Comparison of ENCODE assay signal across 9 mouse cellular contexts in the genomic region with DNA sequence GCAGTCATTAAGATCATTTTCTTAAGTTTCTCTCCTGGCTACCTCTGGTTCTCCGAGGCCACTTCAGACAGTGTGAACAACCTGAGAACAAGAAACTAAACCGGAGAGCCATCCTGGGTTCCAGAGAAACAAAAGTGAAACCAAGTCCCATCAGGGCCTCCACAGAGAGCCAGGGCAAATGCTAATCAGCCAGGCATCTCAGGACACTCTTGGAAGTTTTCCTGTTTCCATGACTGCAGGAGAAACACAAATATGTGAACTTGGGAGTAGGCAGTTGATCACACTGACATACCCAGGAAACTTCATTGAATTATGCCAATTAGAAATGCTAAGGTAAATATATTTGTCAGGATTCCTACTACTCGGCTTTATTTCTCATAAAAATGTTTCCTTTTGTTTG.
A peak's percentile ranks its signal among the peaks of the same experiment; 100 is the strongest.
DNase-seq lines count a peak whose midpoint lies in the region; ATAC-seq and TF ChIP-seq lines count a peak whose summit lies in the region.
"Had no signal": no experiment of that assay in that cellular context is flagged by ENCODE, and none has a peak within 500 bp of the region (broad histone marks: within the 10 kb centered on the region; RNA-seq: fewer than 3 reads in every experiment).

No protein-coding gene starts in this region.

- no peaks in the 10 kb centered on the region for H3K36me3 ChIP-seq in hindbrain, embryonic 11.5 days (ENCODE audit: control insufficient read depth, insufficient read depth, low read length)
- no peaks in the 10 kb centered on the region for H3K36me3 ChIP-seq in hindbrain, embryonic 13.5 days
- no peaks in the 10 kb centered on the region for H3K36me3 ChIP-seq in CH12.LX (replicated peaks in 1 of 2; ENCODE audit: control insufficient read depth in 1 of 2, insufficient read depth in 1 of 2, low read length in 1 of 2)

- intact Hi-C loops in left cerebral cortex, postnatal 25 days (cut with DNase I): no loop called here

- peak; percentile 30; the same call in 1 of the 2 replicates for ATAC-seq in hindbrain, embryonic 11.5 days (ENCODE audit: low FRiP score)
- ATAC-seq in hindbrain, embryonic 13.5 days (ENCODE audit: low FRiP score): no peak

- TF ChIP-seq CTCF in CH12.LX (conservative IDR thresholded peaks at IDR 0.05 in 1 of 2, IDR thresholded peaks at IDR 0.05 in 1 of 2; ENCODE audit: low read depth in 2 of 2, low read length in 2 of 2): no peak

- H3K4me1 ChIP-seq in hindbrain, embryonic 11.5 days (replicated peaks; ENCODE audit: control insufficient read depth, insufficient read depth, low read length): peaks cover 2% of the 10 kb centered on the region; the same call in 1 of the 2 replicates
- H3K4me1 ChIP-seq in hindbrain, embryonic 13.5 days (replicated peaks): peaks cover 21% of the 10 kb centered on the region
- peaks cover 35 to 69% of the 10 kb centered on the region in 2 experiments for H3K4me1 ChIP-seq in CH12.LX (ENCODE audit: control insufficient read depth in 1 of 2, insufficient read depth in 2 of 2)

- in situ Hi-C loops in CH12.LX (cut with MboI; ENCODE audit: low pct_ligation_motif_present, low pct_unique_long_range_greater_than_20kb, low sequenced_read_pairs): no loop called here

- no peak overlapping the region for H3K27ac ChIP-seq in hindbrain, embryonic 11.5 days (ENCODE audit: low read depth, low read length)
- no peak overlapping the region for H3K27ac ChIP-seq in hindbrain, embryonic 13.5 days
- no peak overlapping the region for H3K27ac ChIP-seq in CH12.LX (ENCODE audit: insufficient read depth, low read depth)

- H3K9ac ChIP-seq in hindbrain, embryonic 11.5 days (ENCODE audit: low read depth, low read length): no peak overlapping the region
- no peak overlapping the region for H3K9ac ChIP-seq in hindbrain, embryonic 13.5 days
- H3K9ac ChIP-seq in CH12.LX (ENCODE audit: insufficient read depth, low read depth): peak overlapping the region; percentile 50; the same call in 1 of the 2 replicates

- TF ChIP-seq POLR2A in CH12.LX (IDR thresholded peaks at IDR 0.05; ENCODE audit: low read depth, low read length): no peak

- TF ChIP-seq EP300 in CH12.LX (IDR thresholded peaks at IDR 0.05; ENCODE audit: low read length): no peak

- no peak overlapping the region for H3K4me3 ChIP-seq in hindbrain, embryonic 11.5 days (ENCODE audit: low read depth, low read length)
- no peak overlapping the region for H3K4me3 ChIP-seq in hindbrain, embryonic 13.5 days
- no peak overlapping the region for H3K4me3 ChIP-seq in CH12.LX (replicated peaks in 1 of 3; ENCODE audit: low read depth in 2 of 3, low read length in 2 of 3, poor library complexity in 1 of 3)
- H3K4me3 ChIP-seq: erythroblast, embryonic 14.5 days had no signal

- H3K4me2 ChIP-seq in hindbrain, embryonic 11.5 days (replicated peaks; ENCODE audit: low read depth, low read length): no peak overlapping the region
- H3K4me2 ChIP-seq in hindbrain, embryonic 13.5 days: no peak overlapping the region
- H3K4me2 ChIP-seq in CH12.LX (ENCODE audit: insufficient read depth, low read depth, poor library complexity, severe bottlenecking): peak overlapping the region; percentile 91

- H3K27me3 ChIP-seq in hindbrain, embryonic 11.5 days (ENCODE audit: control insufficient read depth, insufficient read depth, low read length): no peaks in the 10 kb centered on the region
- no peaks in the 10 kb centered on the region for H3K27me3 ChIP-seq in hindbrain, embryonic 13.5 days
- no peaks in the 10 kb centered on the region for H3K27me3 ChIP-seq in CH12.LX (replicated peaks)

- H3K79me2 ChIP-seq in CH12.LX (replicated peaks; ENCODE audit: control insufficient read depth, extremely low read depth, insufficient read depth, poor library complexity, severe bottlenecking): no peaks in the 10 kb centered on the region

- WGBS in hindbrain, embryonic 11.5 days: 63% methylated on average over 3 of the region's 3 CpGs
- WGBS in hindbrain, embryonic 13.5 days: 43% methylated on average over 3 of the region's 3 CpGs

- dilution Hi-C loops in CH12.LX (cut with MboI; ENCODE audit: extremely low pct_ligation_motif_present, extremely low pct_unique_long_range_greater_than_20kb, low sequenced_read_pairs): no loop called here

- no peaks in the 10 kb centered on the region for H3K9me3 ChIP-seq in hindbrain, embryonic 11.5 days (ENCODE audit: control insufficient read depth, low read length)
- no peaks in the 10 kb centered on the region for H3K9me3 ChIP-seq in hindbrain, embryonic 13.5 days
- H3K9me3 ChIP-seq in CH12.LX (replicated peaks; ENCODE audit: low read length): no peaks in the 10 kb centered on the region

- no peak for TF ChIP-seq RAD21 in CH12.LX (IDR thresholded peaks at IDR 0.05; ENCODE audit: low read depth, low read length)

- DNase-seq in hindbrain, embryonic 11.5 days (ENCODE audit: low spot score): peak; percentile 34
- no peak for DNase-seq in CH12.LX (ENCODE audit: extremely low read depth)
- DNase-seq in embryo, embryonic 11 days: peak; percentile 26
- peak; percentile 38 to 74 for DNase-seq in kidney, postnatal 36 days
- DNase-seq in retina, postnatal 1 day: no peak
- DNase-seq in spleen, postnatal 10 days (ENCODE audit: low spot score in 2 of 2): no peak
- no peak for DNase-seq in left cerebral cortex, postnatal 25 days (ENCODE audit: low spot score in 2 of 2)

TF ChIP-seq in CH12.LX, 34 proteins besides CTCF, POLR2A, EP300 and RAD21:
- TF ChIP-seq RCOR1 (conservative IDR thresholded peaks at IDR 0.05; ENCODE audit: low read depth, low read length): no peak
- peak; percentile 41; the same call in 1 of the 2 replicates for TF ChIP-seq IRF4 (IDR thresholded peaks at IDR 0.05; ENCODE audit: low read depth, low read length)
- no peak for TF ChIP-seq MYC (IDR thresholded peaks at IDR 0.05; ENCODE audit: low read depth, low read length)
- TF ChIP-seq NELFE (IDR thresholded peaks at IDR 0.05; ENCODE audit: low read depth, low read length): no peak
- TF ChIP-seq MEF2A (IDR thresholded peaks at IDR 0.05; ENCODE audit: borderline replicate concordance, low read depth, low read length): no peak
- TF ChIP-seq ZKSCAN1 (IDR thresholded peaks at IDR 0.05; ENCODE audit: borderline replicate concordance, low read depth, low read length): no peak
- 0 out of 2 replicates have a peak, but pooled peaks have one; percentile 12 for TF ChIP-seq ETS1 (conservative IDR thresholded peaks at IDR 0.05; ENCODE audit: low read depth, low read length)
- TF ChIP-seq SIN3A (IDR thresholded peaks at IDR 0.05; ENCODE audit: low read length): 0 out of 2 replicates have a peak, but pooled peaks have one; percentile 12
- TF ChIP-seq MAZ (IDR thresholded peaks at IDR 0.05; ENCODE audit: low read depth, low read length): no peak

Comparison
In these comparisons a context has a peak if more than half of its experiments do, and no peak if none do; other contexts are left out.
1. DNase-seq: peak in hindbrain, embryonic 11.5 days (single experiment), embryo, embryonic 11 days (single experiment) and kidney, postnatal 36 days (2 of 2); none in CH12.LX (single experiment), retina, postnatal 1 day (single experiment), spleen, postnatal 10 days (0 of 2) and left cerebral cortex, postnatal 25 days (0 of 2).